Mouse (Mus musculus): ENCODE measurements around the gene Ppp1r13b.

The Ppp1r13b gene

GRCm38 (mm10) chr12:111794102-111794501 lies 113.8 kb downstream of the Ppp1r13b start:
- no peak for DNase-seq (ENCODE audit: low read depth, low spot score)

- no peak for DNase-seq (ENCODE audit: low read depth, low spot score)
Measured at GRCm38 (mm10) chr12:111791474-111792104, 116.3 kb downstream of the Ppp1r13b start.

GRCm38 (mm10) chr12:111790631-111791030 lies 117.3 kb downstream of the Ppp1r13b start:
- no peak for DNase-seq (ENCODE audit: low read depth, low spot score)

GRCm38 (mm10) chr12:111790090-111790489 lies 117.8 kb downstream of the Ppp1r13b start:
- DNase-seq (ENCODE audit: low read depth, low spot score) = no peak

- no peak for DNase-seq (ENCODE audit: low read depth, low spot score)
Measured at GRCm38 (mm10) chr12:111787015-111787414, 120.9 kb downstream of the Ppp1r13b start.

- no peak for DNase-seq (ENCODE audit: low read depth, low spot score)
Measured at GRCm38 (mm10) chr12:111785174-111785573, 122.7 kb downstream of the Ppp1r13b start.

GRCm38 (mm10) chr12:111779544-111779943 lies 128.4 kb downstream of the Ppp1r13b start:
- no peak for DNase-seq (ENCODE audit: low read depth, low spot score)
